Mouse (Mus musculus) kidney, embryonic 16.5 days (tissue): ENCODE measurements around the gene Hs6st3. TPM values are rescaled to one million over a fixed set of nuclear protein-coding genes. Genes with fewer than 3 reads are reported as not detected.
"Not testable (repeated sequence)": the region's sequence is repeated elsewhere in the genome, so short reads cannot be mapped to it uniquely, and the experiment has no call there.

Experiments used
- ATAC-seq: fragments of 200-750 bp; cut with Nextera tagmentation; 2 replicates; pipeline ENCODE4 v1.8.0; 2017; ENCODE audit warnings: moderate TSS enrichment; ENCODE audit not compliant: low FRiP score, low TSS enrichment
- H3K27ac ChIP-seq: fragments of 300-500 bp; sonication (generic); 2 replicates; pipeline ENCODE4 v1.5.1; 2014; ENCODE audit warnings: low read length
- H3K27me3 ChIP-seq: fragments of 300-500 bp; sonication (generic); 2 replicates; pipeline ENCODE4 v1.6.1; 2014; ENCODE audit warnings: low read length, control low read depth, mixed read lengths; ENCODE audit not compliant: insufficient read depth
- H3K36me3 ChIP-seq: fragments of 300-500 bp; sonication (generic); 2 replicates; pipeline ENCODE4 v1.6.1; 2014; ENCODE audit warnings: low read length, control low read depth, mixed read lengths; ENCODE audit not compliant: insufficient read depth
- H3K4me1 ChIP-seq: fragments of 300-500 bp; sonication (generic); 2 replicates; pipeline ENCODE4 v1.6.1; 2014; ENCODE audit warnings: low read length, control low read depth, mixed read lengths; ENCODE audit not compliant: insufficient read depth
- H3K4me2 ChIP-seq: fragments of 300-500 bp; sonication (generic); replicated peaks from 2 replicates; pipeline ENCODE4 v1.6.1; 2014; ENCODE audit warnings: low read depth, low read length
- H3K4me3 ChIP-seq: fragments of 300-500 bp; sonication (generic); 2 replicates; pipeline ENCODE4 v1.5.1; 2014; ENCODE audit warnings: mild to moderate bottlenecking, low read length
- H3K9ac ChIP-seq: fragments of 300-500 bp; sonication (generic); replicated peaks from 2 replicates; pipeline ENCODE4 v1.6.1; 2014; ENCODE audit warnings: low read length
- H3K9me3 ChIP-seq: fragments of 300-500 bp; sonication (generic); 2 replicates; pipeline ENCODE4 v1.6.1; 2016; ENCODE audit warnings: low read length, control low read depth
- WGBS: fragments of 180-500 bp; shearing (Covaris S2); extraction: QIAGEN DNeasy Blood & Tissue Kit; methylation state at CpG from one replicate; pipeline ENCODE4 v1.1.7; 2014; 5-methylcytosine and 5-hydroxymethylcytosine counted together
- polyA plus RNA-seq: library from polyadenylated mRNA; unstranded; fragments of >200 nt; fragmentation: Nextera tagmentation; extraction: Ambion mirVana; gene quantifications from 2 replicates; pipeline ENCODE4 v1.2.1, GENCODE M21; 2015

Hs6st3 gene
- polyA plus RNA-seq, 1 experiment from 2014 or later = 0.09 TPM

- Histone ChIP-seq H3K27me3 (no peaks in the 10 kb centered on the region), H3K9me3 (peaks cover 5% of the 10 kb centered on the region; the same call in 1 of the 2 replicates), H3K27ac (no peak overlapping the region), H3K4me1 (0 out of 2 replicates have a peak, but pooled peaks cover 2% of the 10 kb centered on the region), H3K4me3 (no peak overlapping the region), H3K4me2 (no peak overlapping the region), H3K36me3 (no peaks in the 10 kb centered on the region), H3K9ac (no peak overlapping the region)
- WGBS = 93% methylated on average over 2 of the region's 2 CpGs
- no peak for ATAC-seq
Observed at GRCm38 (mm10) chr14:119233598-119233997, 95.5 kb downstream of the Hs6st3 start.

- no peak overlapping the region for H3K9ac ChIP-seq
- H3K4me3 ChIP-seq = no peak overlapping the region
- no peaks in the 10 kb centered on the region for H3K9me3 ChIP-seq
- H3K4me2 ChIP-seq = no peak overlapping the region
- H3K36me3 ChIP-seq = no peaks in the 10 kb centered on the region
- no peaks in the 10 kb centered on the region for H3K4me1 ChIP-seq
- H3K27ac ChIP-seq = no peak overlapping the region
- 86% methylated on average over 6 of the region's 6 CpGs for WGBS
- H3K27me3 ChIP-seq = no peaks in the 10 kb centered on the region
- ATAC-seq = no peak
Observed at GRCm38 (mm10) chr14:119247131-119247530, 109.0 kb downstream of the Hs6st3 start.

- WGBS = 76% methylated on average over 16 of the region's 16 CpGs
- no peaks in the 10 kb centered on the region for H3K4me1 ChIP-seq
- no peaks in the 10 kb centered on the region for H3K27me3 ChIP-seq
- H3K9ac ChIP-seq = no peak overlapping the region
- ATAC-seq = no peak
- H3K36me3 ChIP-seq = no peaks in the 10 kb centered on the region
- no peak overlapping the region for H3K4me3 ChIP-seq
- H3K4me2 ChIP-seq = no peak overlapping the region
- no peak overlapping the region for H3K27ac ChIP-seq
- no peaks in the 10 kb centered on the region for H3K9me3 ChIP-seq
Observed at GRCm38 (mm10) chr14:119248001-119248607, 110.0 kb downstream of the Hs6st3 start.

GRCm38 (mm10) chr14:119250353-119250752, 112.2 kb downstream of the Hs6st3 start:
- no peaks in the 10 kb centered on the region for H3K27me3 ChIP-seq
- no peak for ATAC-seq
- no peaks in the 10 kb centered on the region for H3K4me1 ChIP-seq
- no peaks in the 10 kb centered on the region for H3K36me3 ChIP-seq
- no peak overlapping the region for H3K4me3 ChIP-seq
- no peaks in the 10 kb centered on the region for H3K9me3 ChIP-seq
- H3K4me2 ChIP-seq = no peak overlapping the region
- 69% methylated on average over 10 of the region's 10 CpGs for WGBS
- H3K9ac ChIP-seq = no peak overlapping the region
- no peak overlapping the region for H3K27ac ChIP-seq

- no peaks in the 10 kb centered on the region for H3K4me1 ChIP-seq
- H3K4me3 ChIP-seq = no peak overlapping the region
- H3K27me3 ChIP-seq = no peaks in the 10 kb centered on the region
- 73% methylated on average over 3 of the region's 3 CpGs for WGBS
- H3K27ac ChIP-seq = no peak overlapping the region
- H3K9ac ChIP-seq = no peak overlapping the region
- H3K36me3 ChIP-seq = no peaks in the 10 kb centered on the region
- ATAC-seq = no peak
- H3K9me3 ChIP-seq = no peaks in the 10 kb centered on the region
- H3K4me2 ChIP-seq = no peak overlapping the region
Observed at GRCm38 (mm10) chr14:119255396-119255795, 117.3 kb downstream of the Hs6st3 start.

DNA sequence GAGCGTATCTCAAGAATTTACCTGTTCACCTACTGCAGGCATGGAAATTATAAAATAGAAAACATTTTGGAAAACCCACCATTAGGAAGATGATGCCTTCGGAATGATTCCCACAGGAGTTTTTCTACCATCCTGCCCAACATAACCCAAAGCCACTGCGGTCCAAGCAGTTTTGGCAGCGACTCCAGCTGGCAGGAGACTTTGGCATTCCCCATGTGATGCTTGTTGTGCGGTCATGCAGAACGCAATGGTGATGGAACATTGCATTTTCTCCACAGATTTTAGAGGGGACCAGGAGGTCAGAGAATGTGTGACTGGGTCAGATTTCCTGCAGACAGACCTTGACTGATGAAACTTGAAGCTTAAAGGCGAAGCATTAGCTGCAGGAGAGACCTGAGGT, 118.9 kb downstream of the Hs6st3 start:
- Histone ChIP-seq H3K36me3 (no peaks in the 10 kb centered on the region), H3K9me3 (no peaks in the 10 kb centered on the region), H3K4me1 (no peaks in the 10 kb centered on the region), H3K27me3 (no peaks in the 10 kb centered on the region), H3K4me2 (no peak overlapping the region), H3K27ac (no peak overlapping the region), H3K9ac (no peak overlapping the region), H3K4me3 (no peak overlapping the region)
- 84% methylated on average over 7 of the region's 7 CpGs for WGBS
- ATAC-seq = no peak

- Histone ChIP-seq H3K27me3 (no peaks in the 10 kb centered on the region), H3K36me3 (no peaks in the 10 kb centered on the region), H3K9me3 (no peaks in the 10 kb centered on the region), H3K4me2 (no peak overlapping the region), H3K4me1 (no peaks in the 10 kb centered on the region), H3K9ac (no peak overlapping the region), H3K27ac (no peak overlapping the region), H3K4me3 (no peak overlapping the region)
- ATAC-seq = no peak; the same call in 1 of the 2 replicates
- 81% methylated on average over 14 of the region's 14 CpGs for WGBS
Observed at GRCm38 (mm10) chr14:119260176-119260962, 122.2 kb downstream of the Hs6st3 start.

GRCm38 (mm10) chr14:119266334-119266733, 128.2 kb downstream of the Hs6st3 start:
- Histone ChIP-seq H3K36me3 (no peaks in the 10 kb centered on the region), H3K27ac (no peak overlapping the region), H3K4me1 (no peaks in the 10 kb centered on the region), H3K4me3 (no peak overlapping the region), H3K9ac (no peak overlapping the region), H3K9me3 (no peaks in the 10 kb centered on the region), H3K4me2 (no peak overlapping the region), H3K27me3 (no peaks in the 10 kb centered on the region)
- no peak for ATAC-seq
- WGBS = 75% methylated on average over 7 of the region's 7 CpGs

DNA sequence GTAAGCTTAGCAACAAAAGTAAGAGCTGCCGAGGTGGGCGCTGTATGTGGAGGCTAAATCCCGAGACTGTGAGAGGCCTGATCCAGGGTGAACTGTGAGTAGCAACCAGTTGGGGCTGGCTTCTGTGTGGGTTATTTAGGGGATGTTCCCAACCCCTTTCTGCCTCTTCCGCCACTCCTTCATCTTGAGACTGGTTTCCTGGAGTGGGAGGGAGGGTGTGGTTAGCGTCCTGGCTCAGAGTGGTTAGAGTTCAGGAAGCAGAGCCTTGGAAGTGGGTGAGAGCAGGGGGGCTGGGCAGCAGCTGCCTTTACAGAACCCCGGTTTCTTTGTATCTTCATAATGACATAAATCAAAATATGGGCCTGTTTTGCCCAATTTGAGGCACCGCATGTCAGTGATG, 134.9 kb downstream of the Hs6st3 start:
- Histone ChIP-seq H3K4me3 (no peak overlapping the region), H3K4me2 (no peak overlapping the region), H3K27ac (no peak overlapping the region), H3K27me3 (no peaks in the 10 kb centered on the region), H3K9ac (no peak overlapping the region), H3K4me1 (no peaks in the 10 kb centered on the region), H3K36me3 (no peaks in the 10 kb centered on the region), H3K9me3 (no peaks in the 10 kb centered on the region)
- WGBS = 65% methylated on average over 7 of the region's 7 CpGs
- ATAC-seq = no peak

DNA sequence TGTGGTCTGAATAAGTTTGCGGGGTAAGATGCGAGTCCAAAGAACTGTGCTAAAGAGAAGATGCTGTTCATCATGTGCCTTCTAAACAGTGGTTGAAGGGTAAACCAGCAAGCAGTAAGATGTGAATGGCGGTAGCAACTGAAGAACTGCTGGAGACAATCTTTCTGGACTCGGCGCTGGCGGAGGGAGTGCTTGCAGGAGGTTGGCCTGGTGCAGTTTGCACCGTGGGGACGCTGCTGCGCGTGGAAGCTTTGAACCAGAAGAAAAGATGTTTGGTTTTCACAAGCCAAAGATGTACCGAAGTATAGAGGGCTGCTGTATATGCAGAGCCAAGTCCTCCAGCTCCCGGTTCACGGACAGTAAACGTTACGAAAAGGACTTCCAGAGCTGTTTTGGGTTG, 140.0 kb downstream of the Hs6st3 start:
- WGBS = 96% methylated on average over 10 of the region's 15 CpGs
- H3K4me1 ChIP-seq, H3K9me3 ChIP-seq, H3K27me3 ChIP-seq, H3K36me3 ChIP-seq, H3K4me2 ChIP-seq, H3K9ac ChIP-seq, H3K27ac ChIP-seq, H3K4me3 ChIP-seq, ATAC-seq: not testable (repeated sequence)
